ENCODE assay signal across 26 mouse cellular contexts in genomic region chr1:152917626-152918025, GRCm38 (mm10). TPM values are rescaled to one million over a fixed set of nuclear protein-coding genes. Genes with fewer than 3 reads are reported as not detected.
"Had no signal": no experiment of that assay in that cellular context is flagged by ENCODE, and none has a peak within 500 bp of the region (broad histone marks: within the 10 kb centered on the region; RNA-seq: fewer than 3 reads in every experiment).

No protein-coding gene starts in this region.

- H3K4me3 ChIP-seq: heart, embryonic 13.5 days; heart, embryonic 15.5 days; hindbrain, embryonic 10.5 days; hindbrain, embryonic 13.5 days; hindbrain, embryonic 15.5 days; kidney, embryonic 15.5 days; limb, embryonic 13.5 days; limb, embryonic 15.5 days; liver, embryonic 12.5 days had no signal

- H3K9me3 ChIP-seq: heart, embryonic 13.5 days; heart, embryonic 15.5 days; hindbrain, embryonic 10.5 days; hindbrain, embryonic 13.5 days; hindbrain, embryonic 15.5 days; kidney, embryonic 15.5 days; limb, embryonic 13.5 days; limb, embryonic 15.5 days; liver, embryonic 12.5 days had no signal

- H3K27ac ChIP-seq: heart, embryonic 13.5 days; heart, embryonic 15.5 days; hindbrain, embryonic 10.5 days; hindbrain, embryonic 13.5 days; hindbrain, embryonic 15.5 days; hindbrain, postnatal 0 days; kidney, embryonic 15.5 days; kidney, postnatal 0 days; limb, embryonic 13.5 days; limb, embryonic 15.5 days; liver, embryonic 12.5 days; liver, embryonic 14.5 days had no signal

- H3K36me3 ChIP-seq: heart, embryonic 13.5 days; heart, embryonic 15.5 days; hindbrain, embryonic 10.5 days; hindbrain, embryonic 13.5 days; hindbrain, embryonic 15.5 days; kidney, embryonic 15.5 days; limb, embryonic 13.5 days; limb, embryonic 15.5 days; liver, embryonic 12.5 days had no signal

- ATAC-seq: hindbrain, postnatal 0 days; intestine, embryonic 16.5 days; liver, embryonic 12.5 days had no signal

- H3K27me3 ChIP-seq: heart, embryonic 13.5 days; heart, embryonic 15.5 days; hindbrain, embryonic 13.5 days; hindbrain, embryonic 15.5 days; kidney, embryonic 15.5 days; limb, embryonic 13.5 days; limb, embryonic 15.5 days; liver, embryonic 12.5 days had no signal

- H3K9ac ChIP-seq: heart, embryonic 13.5 days; heart, embryonic 15.5 days; hindbrain, embryonic 13.5 days; hindbrain, embryonic 15.5 days; kidney, embryonic 15.5 days; limb, embryonic 13.5 days; limb, embryonic 15.5 days; liver, embryonic 12.5 days; liver, embryonic 14.5 days had no signal

- DNase-seq: gastrocnemius, postnatal 25 days; heart, adult 18-20 months; heart, postnatal 14 days; heart, postnatal 36 days; kidney, adult 11 months; kidney, adult 2 months; kidney, adult 9 months; kidney, postnatal 14 days; kidney, postnatal 36 days; layer of hippocampus, adult 9-11 months; layer of hippocampus, postnatal 36 days; left cerebral cortex, postnatal 4 days had no signal

- H3K4me1 ChIP-seq: hindbrain, embryonic 10.5 days; hindbrain, embryonic 13.5 days; hindbrain, embryonic 15.5 days; limb, embryonic 13.5 days; limb, embryonic 15.5 days; liver, embryonic 12.5 days had no signal

RNA-seq across cellular contexts. Expression of gene Nmnat2, which starts 37.2 kb away (rescaled TPM):
- total RNA-seq: granulocyte monocyte progenitor cell, adult 5-6 weeks had no signal
- polyA plus RNA-seq: liver, embryonic 12.5 days had no signal
